Mouse (Mus musculus) hindbrain, embryonic 10.5 days (tissue): ENCODE data around the gene U2surp. TPM values are rescaled to one million over a fixed set of nuclear protein-coding genes. Genes with fewer than 3 reads are reported as not detected.

ENCODE experiments used
- DNase-seq: peaks from one replicate; pipeline ENCODE4 v3.0.0-alpha.2; 2017; ENCODE audit warnings: low spot score
- H3K27ac ChIP-seq: fragments of 300-500 bp; sonication (generic); 2 replicates; pipeline ENCODE4 v1.5.1; 2016; ENCODE audit warnings: mild to moderate bottlenecking, moderate library complexity
- H3K27me3 ChIP-seq: fragments of 300-500 bp; sonication (generic); 2 replicates; pipeline ENCODE4 v1.6.1; 2016; ENCODE audit warnings: mild to moderate bottlenecking; ENCODE audit not compliant: poor library complexity, insufficient read depth, severe bottlenecking
- H3K36me3 ChIP-seq: fragments of 300-500 bp; sonication (generic); 2 replicates; pipeline ENCODE4 v1.6.1; 2016; ENCODE audit warnings: mild to moderate bottlenecking, moderate library complexity
- H3K4me1 ChIP-seq: fragments of 300-500 bp; sonication (generic); replicated peaks from 2 replicates; pipeline ENCODE4 v1.6.1; 2016; ENCODE audit warnings: mild to moderate bottlenecking
- H3K4me3 ChIP-seq: fragments of 300-500 bp; sonication (generic); 2 replicates; pipeline ENCODE4 v1.5.1; 2016; ENCODE audit warnings: mild to moderate bottlenecking, moderate library complexity
- H3K9me3 ChIP-seq: fragments of 300-500 bp; sonication (generic); 2 replicates; pipeline ENCODE4 v1.6.1; 2016; ENCODE audit warnings: mild to moderate bottlenecking, moderate library complexity
- WGBS: fragments of 180-500 bp; shearing (Covaris S2); methylation state at CpG from one replicate; pipeline ENCODE4 v1.1.7; 2016; 5-methylcytosine and 5-hydroxymethylcytosine counted together
- polyA plus RNA-seq: library from polyadenylated mRNA; unstranded; fragments of >200 nt; fragmentation: Nextera tagmentation; extraction: Ambion mirVana; gene quantifications from 2 replicates; pipeline ENCODE4 v1.2.1, GENCODE M21; 2016

U2surp gene
- 101 and 129 TPM in 2 replicates for polyA plus RNA-seq

DNA sequence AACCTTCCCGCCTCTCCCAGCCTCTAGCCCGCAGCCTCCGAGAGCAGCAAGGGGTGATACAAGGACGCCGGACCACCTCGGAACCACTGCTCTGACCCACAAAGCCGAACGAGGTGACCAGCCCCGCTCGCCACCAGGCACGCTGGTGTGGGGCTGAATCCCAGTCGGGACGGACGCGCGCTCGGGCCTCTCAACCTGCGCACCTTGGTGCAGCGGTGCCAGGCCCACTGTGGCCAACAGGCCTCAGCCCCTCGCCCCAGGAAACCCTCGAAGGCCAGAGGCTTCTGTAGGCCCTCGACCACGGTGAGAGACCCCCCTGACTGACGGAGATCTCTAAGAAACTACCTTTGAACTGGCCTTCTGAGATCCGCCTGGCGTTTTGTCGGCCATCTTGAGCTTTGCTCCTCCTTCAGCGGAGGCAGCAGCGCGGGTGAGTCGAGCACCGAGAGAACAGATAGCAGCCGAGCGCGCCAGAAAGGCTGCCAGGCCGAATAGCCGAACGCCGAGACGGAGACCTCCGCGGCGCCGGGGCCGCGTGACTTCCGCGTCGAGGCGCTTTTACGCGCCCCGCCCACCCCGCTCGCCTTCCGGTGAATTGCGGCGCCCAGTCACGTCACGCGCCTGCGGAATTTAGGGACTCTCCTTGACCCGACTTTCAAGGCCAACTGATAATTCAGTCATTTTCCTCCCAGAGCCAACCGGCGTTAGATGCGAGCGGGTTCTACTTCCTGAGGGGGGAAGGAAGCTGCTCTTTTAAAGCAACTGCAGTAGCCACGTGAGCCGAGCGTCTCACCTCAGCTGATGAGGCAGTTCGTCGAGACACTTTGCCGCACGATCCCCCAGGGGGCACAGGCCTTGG lies at the start of gene U2surp:
Gene U2surp, minus strand, starts transcription at position 525 of the 859 bp plus-strand sequence.
- Histone ChIP-seq H3K9me3 (no peaks in the 10 kb centered on the region), H3K27ac (peak within 1 kb of the TSS; percentile 98), H3K4me3 (peak within 1 kb of the TSS; percentile 97), H3K4me1 (peaks cover 21% of the 10 kb centered on the region), H3K36me3 (peaks cover 12% of the 10 kb centered on the region; the same call in 1 of the 2 replicates), H3K27me3 (no peaks in the 10 kb centered on the region)
- WGBS: under 1% methylated on average over 74 of the region's 74 CpGs
- peak; percentile 96 for DNase-seq

DNA sequence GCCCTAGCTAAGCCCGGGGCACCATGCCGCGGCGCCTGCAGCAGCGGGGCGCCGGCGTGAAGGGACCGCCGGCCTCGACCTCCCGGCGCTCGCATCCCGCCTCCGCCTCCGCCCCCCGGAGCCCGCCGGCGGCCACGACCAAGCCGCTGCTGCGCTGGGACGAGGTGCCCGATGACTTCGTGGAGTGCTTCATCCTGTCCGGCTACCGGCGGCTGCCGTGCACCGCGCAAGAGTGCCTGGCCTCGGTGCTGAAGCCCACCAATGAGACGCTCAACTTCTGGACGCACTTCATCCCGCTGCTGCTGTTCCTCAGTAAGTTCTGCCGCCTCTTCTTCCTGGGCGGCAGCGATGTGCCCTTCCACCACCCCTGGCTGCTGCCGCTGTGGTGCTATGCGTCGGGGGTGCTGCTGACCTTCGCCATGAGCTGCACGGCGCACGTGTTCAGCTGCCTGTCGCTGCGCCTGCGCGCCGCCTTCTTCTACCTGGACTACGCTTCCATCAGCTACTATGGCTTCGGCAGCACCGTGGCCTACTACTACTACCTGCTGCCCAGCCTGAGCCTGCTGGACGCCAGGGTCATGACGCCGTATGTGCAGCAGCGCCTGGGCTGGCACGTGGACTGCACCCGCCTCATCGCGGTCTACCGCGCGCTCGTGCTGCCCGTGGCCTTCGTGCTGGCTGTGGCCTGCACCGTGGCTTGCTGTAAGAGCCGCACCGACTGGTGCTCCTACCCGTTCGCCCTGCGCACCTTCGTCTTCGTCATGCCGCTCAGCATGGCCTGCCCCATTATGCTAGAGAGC lies 48.3 kb upstream of the U2surp start:
- peak overlapping the region; percentile 81 for H3K27ac ChIP-seq
- no peaks in the 10 kb centered on the region for H3K36me3 ChIP-seq
- H3K27me3 ChIP-seq: peaks cover 93% of the 10 kb centered on the region
- H3K4me1 ChIP-seq: peaks cover 19% of the 10 kb centered on the region
- WGBS: 13% methylated on average over 78 of the region's 78 CpGs
- peak overlapping the region; percentile 69 for H3K4me3 ChIP-seq
- no peaks in the 10 kb centered on the region for H3K9me3 ChIP-seq
- DNase-seq: no peak

- peak; percentile 53 for DNase-seq
- Histone ChIP-seq H3K9me3 (no peaks in the 10 kb centered on the region), H3K36me3 (no peaks in the 10 kb centered on the region), H3K4me1 (peaks cover 19% of the 10 kb centered on the region), H3K27ac (peak within 1 kb of the TSS; percentile 81), H3K27me3 (peaks cover 97% of the 10 kb centered on the region), H3K4me3 (peak within 1 kb of the TSS; percentile 69)
- WGBS: 4% methylated on average over 99 of the region's 118 CpGs
Measured at GRCm38 (mm10) chr9:95559059-95559935, 47.5 kb upstream of the U2surp start, which contains the start of gene Paqr9. Gene Paqr9, plus strand, starts transcription at chr9:95559657.

DNA sequence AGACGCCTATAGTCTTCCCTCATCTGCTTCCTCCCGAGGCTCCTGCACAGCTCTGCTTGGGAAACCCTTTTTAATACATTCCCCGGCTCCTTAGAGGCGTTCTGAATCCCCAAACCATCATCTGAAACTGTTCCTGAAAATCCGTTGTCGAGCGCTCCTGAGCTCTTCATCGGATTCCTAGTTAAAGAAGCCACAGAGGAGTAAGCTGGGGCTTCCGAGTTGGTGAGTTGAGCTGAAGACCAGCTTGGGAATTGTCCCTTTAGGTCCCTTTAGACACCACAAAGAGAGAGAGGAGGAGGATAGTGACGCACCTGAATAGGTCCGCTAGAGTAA lies 46.9 kb upstream of the U2surp start:
- peaks cover 90% of the 10 kb centered on the region for H3K27me3 ChIP-seq

DNA sequence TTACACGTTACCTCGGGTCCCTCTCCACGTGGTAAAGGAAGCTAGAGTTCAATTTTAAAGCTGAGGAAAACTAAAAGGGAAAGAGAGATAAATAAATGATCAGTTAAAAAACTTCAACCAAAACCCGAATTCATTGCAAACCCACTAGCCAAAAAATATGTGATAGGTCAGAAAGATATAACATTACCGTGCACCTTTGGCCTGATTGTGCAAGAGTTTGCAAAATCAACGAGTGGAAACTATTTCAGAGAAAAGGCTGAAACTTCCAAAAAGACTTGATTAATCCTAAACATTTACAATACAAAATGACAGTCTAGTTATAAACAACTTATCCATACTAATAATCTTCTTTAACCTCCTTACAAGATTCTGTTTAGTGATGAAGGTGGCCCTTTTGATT lies 45.9 kb upstream of the U2surp start:
- H3K4me3 ChIP-seq: no peak overlapping the region
- H3K4me1 ChIP-seq: peaks cover 19% of the 10 kb centered on the region
- no peaks in the 10 kb centered on the region for H3K9me3 ChIP-seq
- H3K36me3 ChIP-seq: no peaks in the 10 kb centered on the region
- H3K27me3 ChIP-seq: peaks cover 81% of the 10 kb centered on the region
- no peak overlapping the region for H3K27ac ChIP-seq
- no peak for DNase-seq
- WGBS: 70% methylated on average over 6 of the region's 6 CpGs

More for the DNA sequence above, 46.9 kb upstream of the U2surp start:
- WGBS: 12% methylated on average over 11 of the region's 11 CpGs
- Histone ChIP-seq H3K4me1 (peaks cover 19% of the 10 kb centered on the region), H3K36me3 (no peaks in the 10 kb centered on the region), H3K27ac (0 out of 2 replicates have a peak overlapping the region, but pooled peaks have one; percentile 81), H3K9me3 (no peaks in the 10 kb centered on the region), H3K4me3 (peak overlapping the region; percentile 69)
- no peak for DNase-seq

DNA sequence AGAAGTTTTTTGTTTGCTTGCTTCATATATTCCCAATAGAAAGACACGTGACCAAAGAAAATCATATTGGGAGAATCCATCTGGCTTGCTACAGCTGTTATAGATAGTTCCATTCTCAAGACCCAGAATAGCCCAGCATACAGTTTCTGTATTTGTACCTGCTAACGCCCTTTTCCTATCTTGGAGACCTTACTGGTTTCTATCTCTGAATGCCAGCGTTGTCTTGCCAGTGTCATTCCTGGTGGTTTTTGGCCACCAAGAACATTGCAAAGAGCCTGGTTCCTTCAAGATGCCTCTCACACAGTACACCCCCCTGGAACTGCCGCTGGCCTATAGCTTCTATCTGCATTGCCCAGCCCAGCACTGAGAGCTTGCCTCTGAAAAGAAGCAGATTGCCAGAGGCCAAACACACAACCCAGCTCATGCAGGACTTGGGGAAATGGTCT lies 44.3 kb upstream of the U2surp start:
- Histone ChIP-seq H3K4me1 (peaks cover 20% of the 10 kb centered on the region), H3K27ac (no peak overlapping the region), H3K4me3 (no peak overlapping the region), H3K9me3 (no peaks in the 10 kb centered on the region), H3K36me3 (no peaks in the 10 kb centered on the region), H3K27me3 (peaks cover 65% of the 10 kb centered on the region)
- WGBS: 88% methylated on average over 4 of the region's 4 CpGs
- no peak for DNase-seq

DNA sequence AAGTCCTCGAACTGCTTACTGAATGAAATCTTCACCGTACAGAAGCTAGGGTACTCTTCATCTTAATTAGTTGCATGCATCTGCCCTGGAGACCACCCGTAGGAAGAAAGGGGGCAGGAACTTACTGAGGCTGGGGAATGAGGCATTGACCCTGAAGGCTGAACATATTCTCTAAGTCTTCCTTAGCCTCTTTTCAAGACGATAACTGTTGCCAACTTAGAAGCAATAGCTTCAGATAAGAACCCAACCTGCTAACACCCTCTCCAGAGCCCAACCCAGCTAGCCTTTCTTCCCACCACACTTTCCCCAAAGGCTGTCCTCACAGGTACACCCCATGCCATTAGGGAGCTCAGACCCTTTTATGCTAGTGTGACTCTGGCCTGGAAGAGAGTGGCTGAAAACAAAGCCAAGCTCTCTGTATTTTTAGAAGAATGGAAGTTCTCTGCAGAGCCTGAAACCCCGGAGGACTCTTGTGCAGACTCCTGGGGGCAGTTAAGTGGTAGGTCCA lies 43.5 kb upstream of the U2surp start:
- H3K4me3 ChIP-seq: no peak overlapping the region
- WGBS: 70% methylated on average over 5 of the region's 5 CpGs
- peaks cover 21% of the 10 kb centered on the region for H3K4me1 ChIP-seq

GRCm38 (mm10) chr9:95554231-95555221 lies 42.7 kb upstream of the U2surp start:
- peaks cover 18% of the 10 kb centered on the region for H3K4me1 ChIP-seq
- no peaks in the 10 kb centered on the region for H3K36me3 ChIP-seq
- no peaks in the 10 kb centered on the region for H3K9me3 ChIP-seq
- WGBS: 84% methylated on average over 18 of the region's 18 CpGs
- no peak overlapping the region for H3K4me3 ChIP-seq
- no peak overlapping the region for H3K27ac ChIP-seq
- DNase-seq: no peak
- peaks cover 49% of the 10 kb centered on the region for H3K27me3 ChIP-seq

More for the DNA sequence above, 43.5 kb upstream of the U2surp start:
- no peak overlapping the region for H3K27ac ChIP-seq
- DNase-seq: no peak
- H3K27me3 ChIP-seq: peaks cover 57% of the 10 kb centered on the region
- H3K36me3 ChIP-seq: no peaks in the 10 kb centered on the region
- no peaks in the 10 kb centered on the region for H3K9me3 ChIP-seq

DNA sequence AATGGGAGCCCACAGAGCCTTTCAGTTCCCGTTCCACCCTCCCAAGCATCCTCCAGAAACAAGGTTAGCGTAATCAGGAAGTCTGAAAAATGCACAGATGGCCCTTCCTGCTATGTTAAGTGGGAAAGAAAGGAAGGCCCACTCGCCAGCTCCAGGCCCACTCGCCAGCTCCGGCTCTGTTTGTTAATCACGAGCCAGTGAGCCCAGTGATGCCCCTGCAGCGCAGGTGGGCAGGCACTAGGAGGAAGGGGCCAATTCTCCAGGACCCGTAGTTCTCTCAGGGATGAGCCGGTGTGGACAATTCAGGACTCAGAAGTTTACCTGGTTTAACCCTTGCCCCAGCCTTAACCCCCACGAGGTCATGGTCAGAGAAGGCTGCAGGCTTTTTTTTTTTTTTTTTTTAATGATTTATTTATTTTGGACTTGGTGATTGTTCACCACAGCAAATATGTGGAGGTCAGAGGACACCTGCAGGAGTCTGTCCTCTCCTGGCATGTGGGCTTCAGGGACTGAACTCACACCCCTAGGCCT lies 40.4 kb upstream of the U2surp start:
- Histone ChIP-seq H3K4me1 (peaks cover 9% of the 10 kb centered on the region; the same call in 1 of the 2 replicates), H3K27me3 (peaks cover 26% of the 10 kb centered on the region), H3K9me3 (no peaks in the 10 kb centered on the region), H3K4me3 (no peak overlapping the region), H3K36me3 (no peaks in the 10 kb centered on the region), H3K27ac (no peak overlapping the region)
- 83% methylated on average over 10 of the region's 10 CpGs for WGBS
- DNase-seq: no peak

DNA sequence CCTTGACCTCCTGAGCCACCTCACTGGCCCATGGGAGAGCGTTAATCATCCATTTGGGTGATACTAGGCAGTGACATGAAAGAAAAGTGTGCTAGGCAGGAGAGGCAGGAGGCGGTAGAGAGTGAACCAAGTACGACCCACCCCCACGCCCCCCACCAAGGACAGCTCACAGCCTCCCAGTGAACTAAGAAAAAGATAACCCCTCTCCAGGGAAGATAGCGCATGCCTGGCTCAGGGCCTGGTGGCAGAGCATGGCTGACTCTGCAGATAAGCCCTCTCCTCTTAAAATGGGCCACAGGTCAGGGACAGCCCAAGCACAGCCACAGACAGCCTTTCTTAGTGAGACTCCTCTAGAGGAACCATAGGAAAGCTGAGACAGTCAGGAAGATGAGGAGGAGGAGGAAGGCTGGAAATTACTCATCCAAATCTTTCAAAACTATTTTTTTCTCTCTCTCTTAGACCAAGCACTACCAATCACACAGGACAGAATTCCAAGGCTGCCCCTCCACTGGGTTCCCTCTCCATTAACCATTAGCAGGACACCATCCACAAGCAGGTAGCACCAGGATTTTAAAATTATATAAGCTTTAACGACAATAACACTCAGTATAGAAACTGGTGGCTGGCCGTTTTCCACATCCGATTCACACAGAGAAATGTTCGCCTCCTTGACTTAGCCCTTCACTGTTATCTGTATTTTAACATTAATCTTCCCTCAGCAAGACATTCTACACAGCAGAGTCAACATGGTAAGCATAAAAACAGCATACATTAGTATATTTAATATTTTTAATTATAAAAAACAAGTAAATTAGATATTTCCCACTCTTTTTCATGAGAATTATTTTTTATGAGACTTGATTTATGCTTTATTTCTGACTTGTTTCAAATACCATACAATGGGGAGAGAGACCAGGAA lies 39.3 kb upstream of the U2surp start:
- Histone ChIP-seq H3K4me1 (peaks cover 9% of the 10 kb centered on the region; the same call in 1 of the 2 replicates), H3K27me3 (peaks cover 15% of the 10 kb centered on the region), H3K4me3 (no peak overlapping the region), H3K9me3 (no peaks in the 10 kb centered on the region), H3K27ac (no peak overlapping the region), H3K36me3 (no peaks in the 10 kb centered on the region)
- WGBS: 69% methylated on average over 9 of the region's 9 CpGs
- DNase-seq: no peak
